Comparison of ENCODE assay signal across 27 mouse cellular contexts in genomic region chr9:66120106-66120505, GRCm38 (mm10). TPM values are rescaled to one million over a fixed set of nuclear protein-coding genes. Genes with fewer than 3 reads are reported as not detected.
DNase-seq lines count a peak whose midpoint lies in the region; ATAC-seq and TF ChIP-seq lines count a peak whose summit lies in the region.
"Had no signal": no experiment of that assay in that cellular context is flagged by ENCODE, and none has a peak within 500 bp of the region (broad histone marks: within the 10 kb centered on the region; RNA-seq: fewer than 3 reads in every experiment).

No protein-coding gene starts in this region.

- H3K36me3 ChIP-seq in MEL (ENCODE audit: control insufficient read depth in 1 of 2, insufficient read depth in 2 of 2, low read length in 2 of 2): peaks cover 0 to 47% of the 10 kb centered on the region in 2 experiments; a peak in 3 of 4 replicates
- H3K36me3 ChIP-seq in liver, embryonic 12.5 days: peaks cover 37% of the 10 kb centered on the region
- H3K36me3 ChIP-seq in macrophage (ENCODE audit: inconsistent target): no peaks in the 10 kb centered on the region
- no peaks in the 10 kb centered on the region for H3K36me3 ChIP-seq in intestine, embryonic 15.5 days
- H3K36me3 ChIP-seq in stomach, postnatal 0 days (ENCODE audit: control insufficient read depth, insufficient read depth, low read length): no peaks in the 10 kb centered on the region
- H3K36me3 ChIP-seq: heart, embryonic 15.5 days; hindbrain, embryonic 15.5 days; midbrain, embryonic 15.5 days had no signal

- TF ChIP-seq CTCF in MEL (IDR thresholded peaks at IDR 0.05 in 2 of 3, conservative IDR thresholded peaks at IDR 0.05 in 1 of 3; ENCODE audit: control insufficient read depth in 1 of 3, insufficient read depth in 1 of 3, low read depth in 2 of 3, low read length in 3 of 3, poor library complexity in 1 of 3, severe bottlenecking in 1 of 3): no peak
- no peak for TF ChIP-seq CTCF in cortical plate, adult 2 months (IDR thresholded peaks at IDR 0.05; ENCODE audit: extremely low read depth, insufficient read depth, low read length)
- no peak for TF ChIP-seq CTCF in stomach, postnatal 0 days (IDR thresholded peaks at IDR 0.05; ENCODE audit: low read depth)

- no peak overlapping the region for H3K9ac ChIP-seq in MEL (ENCODE audit: control insufficient read depth, low read depth, low read length, poor library complexity, severe bottlenecking)
- 0 out of 2 replicates have a peak overlapping the region, but pooled peaks have one; percentile 8 for H3K9ac ChIP-seq in liver, embryonic 12.5 days
- no peak overlapping the region for H3K9ac ChIP-seq in intestine, embryonic 15.5 days
- no peak overlapping the region for H3K9ac ChIP-seq in stomach, postnatal 0 days (ENCODE audit: low read length)
- H3K9ac ChIP-seq: embryonic facial prominence, embryonic 13.5 days; forebrain, postnatal 0 days; heart, embryonic 15.5 days; hindbrain, embryonic 15.5 days; limb, embryonic 13.5 days; lung, embryonic 14.5 days; midbrain, embryonic 15.5 days; neural tube, embryonic 13.5 days had no signal

- peak overlapping the region; percentile 86 for H3K27ac ChIP-seq in MEL (ENCODE audit: control insufficient read depth, low read depth, low read length)
- H3K27ac ChIP-seq in cortical plate, adult 2 months (ENCODE audit: insufficient read depth, low read length): peak overlapping the region; percentile 48; the same call in 1 of the 2 replicates
- peak overlapping the region; percentile 82 for H3K27ac ChIP-seq in liver, embryonic 12.5 days
- peak overlapping the region; percentile 2; the same call in 1 of the 2 replicates for H3K27ac ChIP-seq in macrophage
- H3K27ac ChIP-seq in intestine, embryonic 15.5 days: no peak overlapping the region
- no peak overlapping the region for H3K27ac ChIP-seq in stomach, postnatal 0 days (replicated peaks)
- H3K27ac ChIP-seq: embryonic facial prominence, embryonic 13.5 days; heart, embryonic 15.5 days; limb, embryonic 13.5 days; midbrain, embryonic 15.5 days; neural tube, embryonic 13.5 days had no signal

- peaks cover 35% of the 10 kb centered on the region for H3K79me2 ChIP-seq in MEL (ENCODE audit: control insufficient read depth, insufficient read depth, low read length, poor library complexity)
- peaks cover 94% of the 10 kb centered on the region for H3K79me2 ChIP-seq in macrophage (ENCODE audit: inconsistent target)

- no peaks in the 10 kb centered on the region for H3K27me3 ChIP-seq in MEL (ENCODE audit: control insufficient read depth in 1 of 2, insufficient read depth in 2 of 2, low read length in 2 of 2)
- no peaks in the 10 kb centered on the region for H3K27me3 ChIP-seq in liver, embryonic 12.5 days (replicated peaks)
- H3K27me3 ChIP-seq in intestine, embryonic 15.5 days (replicated peaks): no peaks in the 10 kb centered on the region
- H3K27me3 ChIP-seq in stomach, postnatal 0 days (ENCODE audit: control insufficient read depth, insufficient read depth, low read length): no peaks in the 10 kb centered on the region
- H3K27me3 ChIP-seq: CH12.LX; embryonic facial prominence, embryonic 13.5 days; heart, embryonic 15.5 days; hindbrain, embryonic 15.5 days; limb, embryonic 13.5 days; midbrain, embryonic 15.5 days; neural tube, embryonic 13.5 days had no signal

- peak; percentile 55 to 85; a peak in 3 of 4 replicates for TF ChIP-seq EP300 in MEL (IDR thresholded peaks at IDR 0.05; ENCODE audit: low read depth in 1 of 2, low read length in 2 of 2)
- no peak for TF ChIP-seq EP300 in stomach, postnatal 0 days (optimal IDR thresholded peaks at IDR 0.05)

- peak; percentile 48; the same call in 1 of the 2 replicates for ATAC-seq in liver, embryonic 12.5 days
- ATAC-seq in intestine, embryonic 15.5 days: no peak
- no peak for ATAC-seq in stomach, postnatal 0 days (ENCODE audit: low FRiP score, low TSS enrichment)
- ATAC-seq: forebrain, postnatal 0 days; intestine, embryonic 16.5 days; midbrain, embryonic 15.5 days had no signal

- H3K4me2 ChIP-seq in liver, embryonic 12.5 days: peak overlapping the region; percentile 49
- no peak overlapping the region for H3K4me2 ChIP-seq in intestine, embryonic 15.5 days (replicated peaks)
- H3K4me2 ChIP-seq in stomach, postnatal 0 days (replicated peaks; ENCODE audit: low read depth): no peak overlapping the region
- H3K4me2 ChIP-seq: embryonic facial prominence, embryonic 13.5 days; heart, embryonic 15.5 days; hindbrain, embryonic 15.5 days; limb, embryonic 13.5 days; lung, embryonic 14.5 days; midbrain, embryonic 15.5 days; neural tube, embryonic 13.5 days had no signal

- no peak for TF ChIP-seq RAD21 in MEL (IDR thresholded peaks at IDR 0.05; ENCODE audit: low read depth, low read length)

- H3K4me1 ChIP-seq in MEL (ENCODE audit: control insufficient read depth in 1 of 2, insufficient read depth in 2 of 2, low read length in 2 of 2): peaks cover 17 to 32% of the 10 kb centered on the region in 2 experiments
- peaks cover 2% of the 10 kb centered on the region for H3K4me1 ChIP-seq in cortical plate, adult 2 months (ENCODE audit: control insufficient read depth, insufficient read depth, low read length)
- peaks cover 75% of the 10 kb centered on the region for H3K4me1 ChIP-seq in liver, embryonic 12.5 days
- no peaks in the 10 kb centered on the region for H3K4me1 ChIP-seq in intestine, embryonic 15.5 days (replicated peaks)
- H3K4me1 ChIP-seq in stomach, postnatal 0 days (replicated peaks; ENCODE audit: control insufficient read depth, insufficient read depth): no peaks in the 10 kb centered on the region

- no peaks in the 10 kb centered on the region for H3K9me3 ChIP-seq in MEL (replicated peaks; ENCODE audit: insufficient read depth, low read length)
- no peaks in the 10 kb centered on the region for H3K9me3 ChIP-seq in liver, embryonic 12.5 days (replicated peaks)
- no peaks in the 10 kb centered on the region for H3K9me3 ChIP-seq in intestine, embryonic 15.5 days
- no peaks in the 10 kb centered on the region for H3K9me3 ChIP-seq in stomach, postnatal 0 days (ENCODE audit: control insufficient read depth, low read length)
- H3K9me3 ChIP-seq: embryonic facial prominence, embryonic 13.5 days; heart, embryonic 15.5 days; hindbrain, embryonic 15.5 days; limb, embryonic 13.5 days; midbrain, embryonic 15.5 days; neural tube, embryonic 13.5 days had no signal

- DNase-seq in MEL (ENCODE audit: low read depth, low spot score): peak; percentile 78
- DNase-seq in ovary, postnatal 10 days (ENCODE audit: low spot score): no peak
- DNase-seq in cerebellum, adult 11 months: no peak
- no peak for DNase-seq in stomach, postnatal 0 days (ENCODE audit: low spot score)
- DNase-seq: adrenal gland, postnatal 25 days; cerebellum, adult 18-20 months; cerebellum, postnatal 25 days; embryo, embryonic 11 days; forebrain, postnatal 0 days; gastrocnemius, postnatal 36 days; heart, postnatal 36 days; kidney, postnatal 25 days; lung, embryonic 14.5 days; thymus, postnatal 25 days had no signal

- WGBS in liver, embryonic 12.5 days (ENCODE audit: insufficient replicate concordance): 36% methylated on average over 4 of the region's 4 CpGs
- 93% methylated on average over 4 of the region's 4 CpGs for WGBS in macrophage (ENCODE audit: missing documents)
- WGBS in intestine, embryonic 15.5 days: 92% methylated on average over 4 of the region's 4 CpGs
- WGBS in stomach, postnatal 0 days: 94% methylated on average over 4 of the region's 4 CpGs

- TF ChIP-seq POLR2A in MEL (IDR thresholded peaks at IDR 0.05; ENCODE audit: control insufficient read depth in 1 of 2, insufficient read depth in 1 of 2, low read depth in 1 of 2, low read length in 2 of 2, poor library complexity in 1 of 2): no peak
- TF ChIP-seq POLR2A in cortical plate, adult 2 months (IDR thresholded peaks at IDR 0.05; ENCODE audit: extremely low read depth, insufficient read depth, low read length): no peak

- H3K4me3 ChIP-seq in MEL (ENCODE audit: control insufficient read depth in 1 of 2, insufficient read depth in 1 of 2, low read depth in 2 of 2, low read length in 2 of 2) (no peak overlapping the region), macrophage (ENCODE audit: inconsistent target) (no peak overlapping the region)
- no peak overlapping the region for H3K4me3 ChIP-seq in cortical plate, adult 2 months (ENCODE audit: insufficient read depth, low read length)
- H3K4me3 ChIP-seq in liver, embryonic 12.5 days: no peak overlapping the region
- H3K4me3 ChIP-seq in intestine, embryonic 15.5 days (replicated peaks): no peak overlapping the region
- H3K4me3 ChIP-seq in stomach, postnatal 0 days (ENCODE audit: low read depth, low read length): no peak overlapping the region
- H3K4me3 ChIP-seq: embryonic facial prominence, embryonic 13.5 days; heart, embryonic 15.5 days; hindbrain, embryonic 15.5 days; layer of hippocampus, adult 2 months; limb, embryonic 13.5 days; midbrain, embryonic 15.5 days; neural tube, embryonic 13.5 days had no signal

RNA-seq across cellular contexts. Expression of gene Snx1, which starts 6.3 kb away (rescaled TPM):
- total RNA-seq in MEL (2012; rRNA removed): 83.9 and 88.2 TPM in 2 replicates
- polyA plus RNA-seq in MEL (2012; ENCODE audit: insufficient read depth in 1 of 2, insufficient read length in 2 of 2, low read depth in 1 of 2, low replicate concordance in 2 of 2, missing spikeins in 1 of 2): 100 to 1,000 TPM; 113 to 189 TPM
- polyA plus RNA-seq in cortical plate, adult 2 months (2012; rRNA removed): 90.1 and 93.9 TPM in 2 replicates
- 89.6 and 95.1 TPM in 2 replicates for polyA plus RNA-seq in liver, embryonic 12.5 days (2016; fragmentation: Nextera tagmentation; extraction: Ambion mirVana)
- total RNA-seq in macrophage (2018; cell fraction: chromatin; rRNA removed): 100 to 1,000 TPM; 104 to 309 (median 220) TPM
- total RNA-seq in macrophage (2018; cell fraction: cytosol; rRNA removed): 100 to 1,000 TPM; 105 to 155 (median 123) TPM
- total RNA-seq in macrophage (2018; cell fraction: nucleus; rRNA removed): 100 to 1,000 TPM in 20 of 26 experiments, 10 to 100 TPM in 6; 71.5 to 171 (median 129) TPM
- 126 to 191 TPM (median 168 TPM) in 3 replicates for polyA plus RNA-seq in macrophage (2018)
- polyA plus RNA-seq in intestine, embryonic 15.5 days (2015; fragmentation: Nextera tagmentation; extraction: Ambion mirVana): 137 and 144 TPM in 2 replicates
- polyA plus RNA-seq in stomach, postnatal 0 days (2015; fragmentation: Nextera tagmentation; extraction: Ambion mirVana): 77.5 and 77.6 TPM in 2 replicates

RNA-seq across cellular contexts. Expression of gene Ciao2a, which starts 6.3 kb away (rescaled TPM):
- total RNA-seq in MEL (2012; rRNA removed): 103 and 121 TPM in 2 replicates
- 10 to 100 TPM in 1 of 2 experiments, not detected in 1; 88.1 TPM for polyA plus RNA-seq in MEL (2012; ENCODE audit: insufficient read depth in 1 of 2, insufficient read length in 2 of 2, low read depth in 1 of 2, low replicate concordance in 2 of 2, missing spikeins in 1 of 2)
- polyA plus RNA-seq in cortical plate, adult 2 months (2012; rRNA removed): 25.0 and 29.0 TPM in 2 replicates
- 199 TPM in 2 replicates for polyA plus RNA-seq in liver, embryonic 12.5 days (2016; fragmentation: Nextera tagmentation; extraction: Ambion mirVana)
- 10 to 100 TPM in 18 of 26 experiments, 1 to 10 TPM in 8; 2.2 to 32.9 (median 14.5) TPM for total RNA-seq in macrophage (2018; cell fraction: chromatin; rRNA removed)
- 100 to 1,000 TPM in 25 of 26 experiments, 10 to 100 TPM in 1; 91.5 to 198 (median 136) TPM for total RNA-seq in macrophage (2018; cell fraction: cytosol; rRNA removed)
- 10 to 100 TPM; 14.9 to 83.4 (median 40.0) TPM for total RNA-seq in macrophage (2018; cell fraction: nucleus; rRNA removed)
- 103 to 211 TPM (median 123 TPM) in 3 replicates for polyA plus RNA-seq in macrophage (2018)
- polyA plus RNA-seq in intestine, embryonic 15.5 days (2015; fragmentation: Nextera tagmentation; extraction: Ambion mirVana): 215 and 218 TPM in 2 replicates
- 131 and 138 TPM in 2 replicates for polyA plus RNA-seq in stomach, postnatal 0 days (2015; fragmentation: Nextera tagmentation; extraction: Ambion mirVana)

RNA-seq across cellular contexts. Expression of gene Dapk2, which starts 37.9 kb away (rescaled TPM):
- 5.8 and 6.7 TPM in 2 replicates for total RNA-seq in MEL (2012; rRNA removed)
- polyA plus RNA-seq in MEL (2012; ENCODE audit: insufficient read depth in 1 of 2, insufficient read length in 2 of 2, low read depth in 1 of 2, low replicate concordance in 2 of 2, missing spikeins in 1 of 2): 1 to 10 TPM in 1 of 2 experiments, not detected in 1; 8.3 TPM
- polyA plus RNA-seq in cortical plate, adult 2 months (2012; rRNA removed): 4.2 and 6.8 TPM in 2 replicates
- polyA plus RNA-seq in liver, embryonic 12.5 days (2016; fragmentation: Nextera tagmentation; extraction: Ambion mirVana): 12.3 and 16.4 TPM in 2 replicates
- not detected for total RNA-seq in macrophage (2018; cell fraction: chromatin; rRNA removed)
- under 1 TPM in 7 of 26 experiments, not detected in 19; 0.09 to 0.22 (median 0.09) TPM for total RNA-seq in macrophage (2018; cell fraction: cytosol; rRNA removed)
- total RNA-seq in macrophage (2018; cell fraction: nucleus; rRNA removed): not detected
- polyA plus RNA-seq in macrophage (2018): 0.07 TPM in 1 of 3 replicates, not detected in the others
- 6.0 and 7.2 TPM in 2 replicates for polyA plus RNA-seq in intestine, embryonic 15.5 days (2015; fragmentation: Nextera tagmentation; extraction: Ambion mirVana)
- 11.8 and 13.2 TPM in 2 replicates for polyA plus RNA-seq in stomach, postnatal 0 days (2015; fragmentation: Nextera tagmentation; extraction: Ambion mirVana)

RNA-seq across cellular contexts. Expression of gene Snx22, which starts 50.6 kb away (rescaled TPM):
- total RNA-seq in MEL (2012; rRNA removed): 7.1 and 10.1 TPM in 2 replicates
- under 1 TPM in 1 of 2 experiments, not detected in 1; 0.43 TPM for polyA plus RNA-seq in MEL (2012; ENCODE audit: insufficient read depth in 1 of 2, insufficient read length in 2 of 2, low read depth in 1 of 2, low replicate concordance in 2 of 2, missing spikeins in 1 of 2)
- polyA plus RNA-seq in cortical plate, adult 2 months (2012; rRNA removed): 7.2 and 7.3 TPM in 2 replicates
- polyA plus RNA-seq in liver, embryonic 12.5 days (2016; fragmentation: Nextera tagmentation; extraction: Ambion mirVana): 29.6 and 33.4 TPM in 2 replicates
- not detected for total RNA-seq in macrophage (2018; cell fraction: chromatin; rRNA removed)
- under 1 TPM; 0.06 to 0.75 (median 0.25) TPM for total RNA-seq in macrophage (2018; cell fraction: cytosol; rRNA removed)
- under 1 TPM in 6 of 26 experiments, not detected in 20; 0.23 to 0.48 (median 0.31) TPM for total RNA-seq in macrophage (2018; cell fraction: nucleus; rRNA removed)
- polyA plus RNA-seq in macrophage (2018): 0.29 to 1.3 TPM (median 0.46 TPM) in 3 replicates
- 1.1 and 1.4 TPM in 2 replicates for polyA plus RNA-seq in intestine, embryonic 15.5 days (2015; fragmentation: Nextera tagmentation; extraction: Ambion mirVana)
- 1.5 TPM in 2 replicates for polyA plus RNA-seq in stomach, postnatal 0 days (2015; fragmentation: Nextera tagmentation; extraction: Ambion mirVana)

Comparison
In these comparisons a context has a peak if more than half of its experiments do, and no peak if none do; other contexts are left out.
1. H3K27ac ChIP-seq: peak in MEL (single experiment), cortical plate, adult 2 months (single experiment), liver, embryonic 12.5 days (single experiment) and macrophage (single experiment); none in intestine, embryonic 15.5 days (single experiment) and stomach, postnatal 0 days (single experiment).